Mouse (Mus musculus) hindbrain, embryonic 11.5 days (tissue): ENCODE results near the gene Snap91. TPM values are rescaled to one million over a fixed set of nuclear protein-coding genes. Genes with fewer than 3 reads are reported as not detected.

Source experiments
- ATAC-seq: fragments of 200-750 bp; cut with Nextera tagmentation; 2 replicates; pipeline ENCODE4 v1.8.0; 2017; ENCODE audit warnings: mild to moderate bottlenecking, moderate TSS enrichment, moderate library complexity; ENCODE audit not compliant: low FRiP score
- DNase-seq: peaks from one replicate; pipeline ENCODE4 v3.0.0-alpha.2; 2015; ENCODE audit warnings: low spot score
- H3K27ac ChIP-seq: fragments of 300-500 bp; sonication (generic); 2 replicates; pipeline ENCODE4 v1.5.1; 2014; ENCODE audit warnings: mild to moderate bottlenecking, low read depth, low read length
- H3K27me3 ChIP-seq: fragments of 300-500 bp; sonication (generic); 2 replicates; pipeline ENCODE4 v1.6.1; 2014; ENCODE audit warnings: mild to moderate bottlenecking, low read length, moderate library complexity, mixed read lengths; ENCODE audit not compliant: control insufficient read depth, insufficient read depth
- H3K36me3 ChIP-seq: fragments of 300-500 bp; sonication (generic); 2 replicates; pipeline ENCODE4 v1.6.1; 2014; ENCODE audit warnings: mild to moderate bottlenecking, low read length, moderate library complexity, mixed read lengths; ENCODE audit not compliant: control insufficient read depth, insufficient read depth
- H3K4me1 ChIP-seq: fragments of 300-500 bp; sonication (generic); replicated peaks from 2 replicates; pipeline ENCODE4 v1.6.1; 2014; ENCODE audit warnings: low read length, mixed read lengths; ENCODE audit not compliant: control insufficient read depth, insufficient read depth
- H3K4me2 ChIP-seq: fragments of 300-500 bp; sonication (generic); replicated peaks from 2 replicates; pipeline ENCODE4 v1.6.1; 2014; ENCODE audit warnings: mild to moderate bottlenecking, low read depth, low read length
- H3K4me3 ChIP-seq: fragments of 300-500 bp; sonication (generic); 2 replicates; pipeline ENCODE4 v1.5.1; 2014; ENCODE audit warnings: low read depth, low read length
- H3K9ac ChIP-seq: fragments of 300-500 bp; sonication (generic); 2 replicates; pipeline ENCODE4 v1.6.1; 2014; ENCODE audit warnings: low read depth, low read length
- H3K9me3 ChIP-seq: fragments of 300-500 bp; sonication (generic); 2 replicates; pipeline ENCODE4 v1.6.1; 2016; ENCODE audit warnings: low read length; ENCODE audit not compliant: control insufficient read depth
- WGBS: fragments of 180-500 bp; shearing (Covaris S2); extraction: QIAGEN DNeasy Blood & Tissue Kit; methylation state at CpG from one replicate; pipeline ENCODE4 v1.1.7; 2014; 5-methylcytosine and 5-hydroxymethylcytosine counted together
- polyA plus RNA-seq: library from polyadenylated mRNA; unstranded; fragments of >200 nt; fragmentation: Nextera tagmentation; extraction: Ambion mirVana; gene quantifications from 2 replicates; pipeline ENCODE4 v1.2.1, GENCODE M21; 2014

The Snap91 gene
- polyA plus RNA-seq, 1 experiment from 2014 or later = 17.4 TPM

GRCm38 (mm10) chr9:86799099-86799498, 81.4 kb downstream of the Snap91 start:
- ATAC-seq (no peak), DNase-seq (no peak)
- Histone ChIP-seq H3K4me3 (no peak overlapping the region), H3K27ac (no peak overlapping the region), H3K9ac (no peak overlapping the region), H3K4me1 (no peaks in the 10 kb centered on the region), H3K4me2 (no peak overlapping the region), H3K36me3 (no peaks in the 10 kb centered on the region; the same call in 1 of the 2 replicates), H3K9me3 (no peaks in the 10 kb centered on the region), H3K27me3 (no peaks in the 10 kb centered on the region)
- 75% methylated on average over 7 of the region's 7 CpGs for WGBS

GRCm38 (mm10) chr9:86798686-86799085, 81.8 kb downstream of the Snap91 start:
- 50% methylated on average over 7 of the region's 7 CpGs for WGBS
- Histone ChIP-seq H3K27me3 (no peaks in the 10 kb centered on the region), H3K4me2 (no peak overlapping the region), H3K4me3 (no peak overlapping the region), H3K9me3 (no peaks in the 10 kb centered on the region), H3K27ac (no peak overlapping the region), H3K36me3 (no peaks in the 10 kb centered on the region; the same call in 1 of the 2 replicates), H3K4me1 (no peaks in the 10 kb centered on the region), H3K9ac (no peak overlapping the region)
- DNase-seq (no peak), ATAC-seq (no peak)

- Histone ChIP-seq H3K27me3 (no peaks in the 10 kb centered on the region), H3K9me3 (no peaks in the 10 kb centered on the region), H3K36me3 (no peaks in the 10 kb centered on the region; the same call in 1 of the 2 replicates), H3K4me3 (no peak overlapping the region), H3K9ac (no peak overlapping the region), H3K27ac (no peak overlapping the region), H3K4me2 (no peak overlapping the region), H3K4me1 (no peaks in the 10 kb centered on the region)
- ATAC-seq = no peak
- no peak for DNase-seq
- 87% methylated on average over 5 of the region's 5 CpGs for WGBS
These were observed 82.3 kb downstream of the Snap91 start for GRCm38 (mm10) chr9:86798129-86798528.

GRCm38 (mm10) chr9:86797553-86797952, 82.9 kb downstream of the Snap91 start:
- WGBS = 88% methylated on average over 4 of the region's 4 CpGs

GRCm38 (mm10) chr9:86795236-86795635, 85.2 kb downstream of the Snap91 start:
- no peak for ATAC-seq
- Histone ChIP-seq H3K27me3 (no peaks in the 10 kb centered on the region), H3K36me3 (no peaks in the 10 kb centered on the region; the same call in 1 of the 2 replicates), H3K4me2 (no peak overlapping the region), H3K4me3 (no peak overlapping the region), H3K9ac (no peak overlapping the region), H3K4me1 (no peaks in the 10 kb centered on the region), H3K9me3 (no peaks in the 10 kb centered on the region), H3K27ac (no peak overlapping the region)
- WGBS = 73% methylated on average over 3 of the region's 3 CpGs
- DNase-seq = no peak

More at GRCm38 (mm10) chr9:86797553-86797952, 82.9 kb downstream of the Snap91 start:
- Histone ChIP-seq H3K4me1 (no peaks in the 10 kb centered on the region), H3K27ac (no peak overlapping the region), H3K9me3 (no peaks in the 10 kb centered on the region), H3K36me3 (no peaks in the 10 kb centered on the region; the same call in 1 of the 2 replicates), H3K4me2 (no peak overlapping the region), H3K9ac (no peak overlapping the region), H3K4me3 (no peak overlapping the region), H3K27me3 (no peaks in the 10 kb centered on the region)
- DNase-seq (no peak), ATAC-seq (no peak)

- Histone ChIP-seq H3K36me3 (no peaks in the 10 kb centered on the region), H3K9ac (no peak overlapping the region), H3K27me3 (no peaks in the 10 kb centered on the region), H3K4me2 (no peak overlapping the region), H3K27ac (no peak overlapping the region), H3K4me1 (no peaks in the 10 kb centered on the region), H3K9me3 (no peaks in the 10 kb centered on the region), H3K4me3 (no peak overlapping the region)
- ATAC-seq (no peak), DNase-seq (no peak)
- 87% methylated on average over 7 of the region's 7 CpGs for WGBS
These were observed 88.5 kb downstream of the Snap91 start for GRCm38 (mm10) chr9:86791927-86792326.

- no peak overlapping the region for H3K4me3 ChIP-seq
- WGBS = 87% methylated on average over 6 of the region's 6 CpGs
- H3K9ac ChIP-seq = no peak overlapping the region
- H3K9me3 ChIP-seq = no peaks in the 10 kb centered on the region
- no peak for DNase-seq
- no peak overlapping the region for H3K4me2 ChIP-seq
- H3K4me1 ChIP-seq = no peaks in the 10 kb centered on the region
- H3K27ac ChIP-seq = no peak overlapping the region
- H3K36me3 ChIP-seq = no peaks in the 10 kb centered on the region
- no peaks in the 10 kb centered on the region for H3K27me3 ChIP-seq
- ATAC-seq = no peak
These were observed 91.3 kb downstream of the Snap91 start for GRCm38 (mm10) chr9:86789186-86789585.

GRCm38 (mm10) chr9:86782836-86783235, 97.6 kb downstream of the Snap91 start:
- Histone ChIP-seq H3K4me3 (no peak overlapping the region), H3K4me1 (no peaks in the 10 kb centered on the region), H3K27ac (no peak overlapping the region), H3K9me3 (no peaks in the 10 kb centered on the region), H3K27me3 (no peaks in the 10 kb centered on the region), H3K36me3 (no peaks in the 10 kb centered on the region), H3K9ac (no peak overlapping the region), H3K4me2 (no peak overlapping the region)
- no peak for ATAC-seq
- WGBS = 89% methylated on average over 2 of the region's 2 CpGs
- no peak for DNase-seq

- WGBS = 90% methylated on average over 4 of the region's 4 CpGs
- ATAC-seq = no peak
- no peaks in the 10 kb centered on the region for H3K9me3 ChIP-seq
These were observed 99.0 kb downstream of the Snap91 start for GRCm38 (mm10) chr9:86781426-86781825.

More at GRCm38 (mm10) chr9:86781426-86781825, 99.0 kb downstream of the Snap91 start:
- no peak overlapping the region for H3K4me3 ChIP-seq
- H3K4me1 ChIP-seq = no peaks in the 10 kb centered on the region
- no peaks in the 10 kb centered on the region for H3K36me3 ChIP-seq
- no peaks in the 10 kb centered on the region for H3K27me3 ChIP-seq
- no peak overlapping the region for H3K4me2 ChIP-seq
- no peak for DNase-seq
- H3K27ac ChIP-seq = no peak overlapping the region
- no peak overlapping the region for H3K9ac ChIP-seq
